Mouse (Mus musculus) embryonic fibroblast, embryonic 13.5 days (primary cell): Measurements from ENCODE around the gene Dus2. TPM values are rescaled to one million over a fixed set of nuclear protein-coding genes. Genes with fewer than 3 reads are reported as not detected.

ENCODE experiments used
- H3K27ac ChIP-seq: 2 replicates; pipeline ENCODE4 v1.5.1; 2012; ENCODE audit warnings: low read length, control low read depth, inconsistent platforms; ENCODE audit not compliant: insufficient read depth
- H3K4me1 ChIP-seq: 2 replicates; pipeline ENCODE4 v1.6.1; 2011; ENCODE audit warnings: low read length; ENCODE audit not compliant: control insufficient read depth, insufficient read depth
- H3K4me3 ChIP-seq: 2 replicates; pipeline ENCODE4 v1.5.1; 2011; ENCODE audit warnings: mild to moderate bottlenecking, control low read depth, low read length; ENCODE audit not compliant: insufficient read depth
- CTCF ChIP-seq: IDR thresholded peaks from 2 replicates; pipeline ENCODE4 v1.5.1; 2011; ENCODE audit warnings: mild to moderate bottlenecking, control low read depth, low read length, moderate library complexity, borderline replicate concordance; ENCODE audit not compliant: insufficient read depth
- POLR2A ChIP-seq: IDR thresholded peaks from 2 replicates; pipeline ENCODE4 v1.6.1; 2011; ENCODE audit warnings: low read depth, mild to moderate bottlenecking, control low read depth, low read length, moderate library complexity
- polyA plus RNA-seq: library from polyadenylated mRNA; stranded (reverse); fragments of >200 nt; gene quantifications from 2 replicates; pipeline ENCODE4 v1.2.4, GENCODE M21; 2011; ENCODE audit warnings: low read depth; ENCODE audit not compliant: missing spikeins, insufficient read length

The Dus2 gene
- polyA plus RNA-seq, 1 experiment: 17.4 TPM

DNA sequence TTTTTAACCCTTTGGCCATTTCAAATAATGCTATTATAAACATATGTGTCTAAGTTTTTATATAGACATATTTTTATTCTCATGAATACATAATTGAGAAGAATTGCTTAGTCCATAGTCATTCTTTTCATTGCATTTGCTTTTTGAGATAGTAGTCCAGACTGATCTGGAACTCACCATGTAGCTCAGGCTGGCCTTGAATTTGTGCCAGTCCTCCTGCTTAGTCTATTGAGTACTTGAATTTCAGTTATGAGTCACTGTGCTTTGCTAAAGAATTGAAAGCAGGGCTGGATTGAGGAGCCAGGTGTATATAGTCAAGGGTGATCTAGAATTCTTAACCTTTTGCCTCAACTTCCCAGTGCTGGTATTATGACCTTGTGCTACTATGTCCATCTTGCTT lies 83.1 kb downstream of the Dus2 start:
- no peak overlapping the region for H3K27ac ChIP-seq
- H3K4me3 ChIP-seq: no peak overlapping the region
- 0 out of 2 replicates have a peak, but pooled peaks cover 4% of the 10 kb centered on the region for H3K4me1 ChIP-seq
- TF ChIP-seq CTCF (no peak), POLR2A (no peak)

DNA sequence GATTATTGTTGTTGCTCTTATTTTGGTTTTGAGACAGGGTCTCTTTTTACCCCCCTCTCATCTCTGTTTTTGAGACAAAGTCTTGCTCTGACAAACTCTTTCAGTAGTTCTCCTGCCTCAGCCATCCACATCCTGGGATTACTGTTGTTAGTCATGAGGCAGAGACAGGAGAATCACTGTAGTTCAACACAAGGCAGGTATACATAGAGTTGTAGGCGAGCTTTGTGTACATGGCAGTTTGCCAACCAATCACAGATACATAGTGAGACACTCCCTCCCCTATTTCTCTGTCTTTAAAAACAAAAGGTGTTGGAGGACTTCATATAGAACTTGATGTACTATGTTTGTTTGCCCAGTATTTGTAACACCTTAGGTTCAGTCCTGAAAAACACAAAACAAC lies 83.5 kb downstream of the Dus2 start:
- H3K27ac ChIP-seq: no peak overlapping the region
- 0 out of 2 replicates have a peak, but pooled peaks cover 4% of the 10 kb centered on the region for H3K4me1 ChIP-seq
- TF ChIP-seq CTCF (no peak), POLR2A (no peak)
- H3K4me3 ChIP-seq: no peak overlapping the region

DNA sequence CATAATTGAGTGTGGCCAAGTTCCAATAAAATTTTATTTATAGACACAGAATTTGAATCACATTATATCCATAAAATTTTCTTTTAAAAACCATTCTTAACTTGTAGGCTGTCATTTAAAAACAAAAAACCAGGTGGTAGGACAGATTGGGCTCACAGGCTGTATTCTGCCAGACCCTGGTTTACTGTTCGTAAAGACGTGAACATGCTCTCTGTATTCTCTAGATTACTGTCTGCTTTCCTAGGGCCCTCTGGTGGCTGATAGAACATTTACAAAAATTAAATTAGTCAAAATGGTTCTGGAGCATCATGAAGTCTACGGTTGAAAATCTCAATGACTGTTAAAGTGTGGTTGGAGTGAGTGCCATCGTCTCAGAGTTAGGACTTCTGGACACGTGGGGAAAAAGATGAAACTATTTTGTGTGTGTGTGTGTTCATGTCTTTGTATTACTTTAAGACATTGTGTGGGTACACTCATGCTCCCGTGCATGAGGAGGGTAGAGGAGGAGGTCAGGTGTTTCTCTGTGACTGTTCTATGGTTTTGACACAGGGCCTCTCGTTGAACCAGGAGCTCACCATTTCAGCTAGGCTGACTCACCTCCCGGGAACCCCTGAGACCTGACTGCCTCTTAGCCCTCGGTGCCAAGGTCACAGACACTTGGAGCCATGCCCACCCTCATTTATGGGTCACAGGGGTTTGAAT lies 84.2 kb downstream of the Dus2 start:
- Histone ChIP-seq H3K4me1 (0 out of 2 replicates have a peak, but pooled peaks cover 4% of the 10 kb centered on the region), H3K4me3 (no peak overlapping the region), H3K27ac (no peak overlapping the region)
- TF ChIP-seq POLR2A (no peak), CTCF (no peak)

DNA sequence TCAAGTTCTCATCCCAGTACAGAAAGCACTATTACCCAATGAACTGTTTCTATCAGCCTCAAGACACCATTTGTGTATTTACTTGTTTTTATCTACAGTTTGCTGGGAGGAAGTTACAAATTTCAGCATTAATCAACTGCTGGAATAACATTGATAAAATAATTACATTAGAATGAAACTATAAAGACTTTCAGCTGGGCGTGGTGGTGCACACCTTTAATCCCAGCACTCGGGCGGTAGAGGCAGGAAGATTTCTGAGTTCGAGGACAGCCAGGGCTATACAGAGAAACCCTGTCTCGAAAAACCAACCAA lies 84.7 kb downstream of the Dus2 start:
- 0 out of 2 replicates have a peak, but pooled peaks cover 4% of the 10 kb centered on the region for H3K4me1 ChIP-seq
- no peak overlapping the region for H3K27ac ChIP-seq
- H3K4me3 ChIP-seq: no peak overlapping the region
- TF ChIP-seq POLR2A: no peak
- TF ChIP-seq CTCF: no peak

DNA sequence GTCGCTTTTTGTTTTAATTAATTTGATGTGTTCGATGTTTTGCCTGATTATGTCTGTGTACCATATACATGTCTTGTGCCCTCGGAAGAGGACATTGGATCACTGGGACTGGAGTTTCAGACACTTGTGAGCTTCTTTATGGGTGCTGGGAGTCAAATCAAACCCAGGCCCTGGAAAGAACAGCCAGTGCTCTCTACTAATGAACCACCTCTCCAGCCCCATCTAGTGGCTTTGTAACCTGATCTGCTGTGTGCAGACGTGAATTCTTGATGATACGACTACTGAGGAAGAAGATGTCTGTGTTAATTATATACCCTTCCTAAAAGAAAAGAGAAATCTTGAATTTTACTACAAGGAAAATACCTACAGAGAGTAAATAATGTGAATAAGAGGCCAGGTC lies 85.5 kb downstream of the Dus2 start:
- no peak overlapping the region for H3K4me3 ChIP-seq
- 0 out of 2 replicates have a peak, but pooled peaks cover 4% of the 10 kb centered on the region for H3K4me1 ChIP-seq
- TF ChIP-seq POLR2A (no peak), CTCF (no peak)
- no peak overlapping the region for H3K27ac ChIP-seq

DNA sequence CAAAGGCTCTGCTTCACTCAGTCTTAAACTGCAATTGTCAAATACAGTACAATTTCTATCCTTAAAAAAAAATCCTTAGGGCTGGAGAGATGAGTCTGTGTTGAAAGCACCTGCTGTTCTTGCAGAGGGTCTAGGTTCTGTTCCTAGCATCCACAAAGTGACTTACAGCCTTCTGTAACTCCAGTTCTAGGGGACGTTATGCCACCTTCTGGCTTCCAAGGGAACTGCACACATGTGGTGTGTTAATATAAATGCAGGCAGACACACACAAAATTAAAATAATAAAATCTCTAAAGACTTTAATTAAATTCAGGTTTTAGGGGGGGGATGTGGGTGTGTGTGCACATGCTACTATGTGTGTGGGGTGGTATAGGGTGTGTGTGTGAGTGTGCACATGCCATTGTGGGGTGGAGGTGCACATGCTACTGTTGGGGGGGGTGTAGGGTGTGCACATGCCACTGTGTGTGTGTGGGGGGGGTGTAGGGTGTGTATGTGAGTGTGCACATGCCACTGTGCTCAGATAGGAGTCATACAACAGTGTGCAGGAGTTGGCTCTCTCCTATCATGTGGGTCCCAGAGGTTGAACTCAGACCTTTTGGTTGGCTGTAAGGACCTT lies 86.4 kb downstream of the Dus2 start:
- TF ChIP-seq POLR2A (no peak), CTCF (no peak)
- Histone ChIP-seq H3K4me1 (0 out of 2 replicates have a peak, but pooled peaks cover 4% of the 10 kb centered on the region), H3K4me3 (no peak overlapping the region), H3K27ac (no peak overlapping the region)

DNA sequence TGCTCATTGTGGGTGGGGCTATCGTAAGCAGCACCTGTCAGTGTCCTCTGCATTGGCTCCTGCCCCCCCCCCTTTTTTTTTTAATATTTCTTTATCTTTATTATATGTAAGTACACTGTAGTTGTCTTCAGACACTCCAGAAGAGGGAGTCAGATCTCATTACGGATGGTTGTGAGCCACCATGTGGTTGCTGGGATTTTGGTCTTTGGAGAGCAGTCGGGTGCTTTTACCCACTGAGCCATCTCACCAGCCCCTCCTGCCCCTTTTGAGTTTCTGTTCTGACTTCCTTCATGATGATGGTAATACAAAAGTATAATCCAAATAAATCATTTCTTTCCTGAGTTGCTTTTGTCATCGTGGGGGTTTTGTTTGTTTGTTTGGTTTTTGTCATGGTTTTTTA lies 111.2 kb downstream of the Dus2 start:
- Histone ChIP-seq H3K4me1 (no peaks in the 10 kb centered on the region), H3K4me3 (no peak overlapping the region), H3K27ac (no peak overlapping the region)
- TF ChIP-seq POLR2A (no peak), CTCF (no peak)

Other genes with a start within 250 kb of the Dus2 start
- gene Gfod2, start 232.7 kb upstream of the Dus2 start, polyA plus RNA-seq: 4.7 and 5.6 TPM in 2 replicates
- 18.4 and 18.6 TPM in 2 replicates for gene Ranbp10, start 164.0 kb upstream of the Dus2 start, polyA plus RNA-seq
- gene Tsnaxip1, start 163.6 kb upstream of the Dus2 start, polyA plus RNA-seq: not detected in 2 replicates
- 35.4 and 40.3 TPM in 2 replicates for gene Cenpt, start 138.1 kb upstream of the Dus2 start, polyA plus RNA-seq
- 22.1 and 22.6 TPM in 2 replicates for gene Thap11, start 136.2 kb upstream of the Dus2 start, polyA plus RNA-seq
- 90.4 and 119 TPM in 2 replicates for gene Nutf2, start 130.8 kb upstream of the Dus2 start, polyA plus RNA-seq
- gene Edc4, start 110.5 kb upstream of the Dus2 start, polyA plus RNA-seq: 45.5 and 51.8 TPM in 2 replicates
- gene Nrn1l, start 97.8 kb upstream of the Dus2 start, polyA plus RNA-seq: 1.1 and 1.2 TPM in 2 replicates
- gene Pskh1, start 90.9 kb upstream of the Dus2 start, polyA plus RNA-seq: 28.9 and 30.5 TPM in 2 replicates
- gene Ctrl, start 57.5 kb upstream of the Dus2 start, polyA plus RNA-seq: not detected in 2 replicates
- gene Psmb10, start 52.9 kb upstream of the Dus2 start, polyA plus RNA-seq: 27.1 and 30.5 TPM in 2 replicates
- gene Lcat, start 48.0 kb upstream of the Dus2 start, polyA plus RNA-seq: 2.3 and 3.9 TPM in 2 replicates
- gene Slc12a4, start 25.2 kb upstream of the Dus2 start, polyA plus RNA-seq: 60.2 and 82.1 TPM in 2 replicates
- gene Dpep3, start 11.9 kb upstream of the Dus2 start, polyA plus RNA-seq: not detected in 2 replicates
- not detected in 2 replicates for gene Dpep2nb, start 14.6 kb downstream of the Dus2 start, polyA plus RNA-seq
- 7.3 and 8.8 TPM in 2 replicates for gene Ddx28, start 20.5 kb downstream of the Dus2 start, polyA plus RNA-seq
- gene Nfatc3, start 67.5 kb downstream of the Dus2 start, polyA plus RNA-seq: 69.6 and 78.6 TPM in 2 replicates
- gene Esrp2, start 145.6 kb downstream of the Dus2 start, polyA plus RNA-seq: 2.1 and 3.9 TPM in 2 replicates
- gene Pla2g15, start 159.1 kb downstream of the Dus2 start, polyA plus RNA-seq: 30.0 and 40.9 TPM in 2 replicates
- gene Slc7a6, start 177.5 kb downstream of the Dus2 start, polyA plus RNA-seq: 57.4 and 59.3 TPM in 2 replicates
- gene Slc7a6os, start 219.6 kb downstream of the Dus2 start, polyA plus RNA-seq: 31.1 and 34.0 TPM in 2 replicates
- 33.6 and 40.3 TPM in 2 replicates for gene Prmt7, start 219.6 kb downstream of the Dus2 start, polyA plus RNA-seq